Mouse (Mus musculus) liver, embryonic 14 days (tissue): Measurements from ENCODE around the gene Thsd4. TPM values are rescaled to one million over a fixed set of nuclear protein-coding genes. Genes with fewer than 3 reads are reported as not detected.

ENCODE experiments used
- polyA plus RNA-seq: library from polyadenylated mRNA; depleted of rRNA; stranded (reverse); fragments of >200 nt; gene quantifications from 2 replicates; pipeline ENCODE4 v1.2.3, GENCODE M21; 2012; rRNA removed

The Thsd4 gene
- 0.31 and 0.44 TPM in 2 replicates for polyA plus RNA-seq

DNA sequence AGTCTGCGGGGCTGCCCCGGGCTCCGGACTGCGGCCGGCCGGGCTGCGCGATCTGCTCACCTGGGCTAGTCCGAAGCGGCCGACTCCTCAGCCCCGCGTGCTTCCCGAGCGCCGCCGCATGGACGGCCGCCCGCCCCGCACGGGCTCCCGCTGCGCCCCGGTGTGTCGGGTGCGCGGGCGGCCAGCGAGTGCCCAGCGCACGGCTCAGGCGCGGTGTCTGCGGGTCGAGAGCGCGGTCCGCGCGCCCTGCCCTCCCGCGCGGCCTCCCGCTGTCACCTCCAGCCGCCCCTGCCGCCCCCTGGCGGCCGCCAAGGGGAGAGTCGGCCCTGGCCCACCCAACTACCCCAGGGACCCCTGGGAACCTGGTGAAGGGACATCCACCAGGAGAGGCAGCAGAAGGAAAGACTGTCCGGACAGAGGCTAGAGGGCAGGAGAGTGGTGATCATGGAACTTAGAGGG is at the start of gene Thsd4:
Thsd4 (minus strand) TSS at position 241 of the 459 bp plus-strand sequence.

DNA sequence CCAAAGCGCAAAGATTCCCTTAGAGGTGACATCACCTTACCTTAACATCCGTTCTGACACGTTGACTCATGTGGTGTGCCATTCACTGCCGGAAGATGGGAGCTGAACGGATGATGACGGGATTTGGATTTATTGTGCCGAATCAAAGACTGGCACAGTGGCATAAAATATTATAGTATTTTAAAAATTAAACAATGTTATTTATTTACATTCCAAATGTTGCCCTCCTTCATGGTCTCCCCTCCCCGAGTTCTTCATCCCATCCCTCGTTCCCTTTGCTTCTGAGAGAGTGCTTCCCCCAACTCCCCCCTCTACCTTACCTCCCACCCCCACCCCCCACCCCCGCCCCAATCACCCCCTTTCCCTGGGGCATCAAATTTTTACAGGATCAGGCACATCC is 561.3 kb downstream of the Thsd4 start, which contains the start of gene Nr2e3:
Nr2e3 (minus strand) TSS at position 101 of the 400 bp plus-strand sequence.

Other genes with a start within 250 kb of the Thsd4 start
- 0.71 and 0.87 TPM in 2 replicates for gene Lrrc49, start 166.1 kb upstream of the Thsd4 start, polyA plus RNA-seq
- gene Larp6, start 190.9 kb upstream of the Thsd4 start, polyA plus RNA-seq: 0.02 and 0.05 TPM in 2 replicates